Mouse (Mus musculus): Measurements from ENCODE around the gene Hpse.

The Hpse gene

GRCm38 (mm10) chr5:100697398-100697797 lies 22.1 kb downstream of the Hpse start:
- DNase-seq (ENCODE audit: low spot score in 2 of 2), result no peak

GRCm38 (mm10) chr5:100685631-100686030 lies 33.9 kb downstream of the Hpse start:
- no peak for DNase-seq (ENCODE audit: low spot score in 2 of 2)

GRCm38 (mm10) chr5:100680542-100680933 lies 39.0 kb downstream of the Hpse start:
- no peak for DNase-seq (ENCODE audit: low spot score in 2 of 2)

GRCm38 (mm10) chr5:100679911-100680541 lies 39.5 kb downstream of the Hpse start:
- no peak for DNase-seq (ENCODE audit: low spot score in 2 of 2)

GRCm38 (mm10) chr5:100674711-100675376 lies 44.7 kb downstream of the Hpse start, which contains the start of gene Coq2:
Gene Coq2 (minus strand): TSS chr5:100675140.
- DNase-seq (ENCODE audit: low spot score in 2 of 2), result peak; percentile 60 to 73

GRCm38 (mm10) chr5:100673745-100674486 lies 45.6 kb downstream of the Hpse start:
- DNase-seq (ENCODE audit: low spot score in 2 of 2), result peak; percentile 83 to 89

GRCm38 (mm10) chr5:100672403-100672802 lies 47.1 kb downstream of the Hpse start:
- no peak for DNase-seq (ENCODE audit: low spot score in 2 of 2)

GRCm38 (mm10) chr5:100671897-100672296 lies 47.6 kb downstream of the Hpse start:
- no peak for DNase-seq (ENCODE audit: low spot score in 2 of 2)

GRCm38 (mm10) chr5:100671398-100671797 lies 48.1 kb downstream of the Hpse start:
- peak; percentile 35 to 42 for DNase-seq (ENCODE audit: low spot score in 2 of 2)

GRCm38 (mm10) chr5:100666965-100667364 lies 52.6 kb downstream of the Hpse start:
- DNase-seq (ENCODE audit: low spot score in 2 of 2), result no peak

GRCm38 (mm10) chr5:100663854-100664253 lies 55.7 kb downstream of the Hpse start:
- DNase-seq (ENCODE audit: low spot score in 2 of 2), result peak in 1 of 2 experiments; percentile 30

- DNase-seq (ENCODE audit: low spot score in 2 of 2), result no peak
Measured at GRCm38 (mm10) chr5:100663011-100663410, 56.5 kb downstream of the Hpse start.

- DNase-seq (ENCODE audit: low spot score in 2 of 2), result no peak
Measured at GRCm38 (mm10) chr5:100658460-100658859, 61.1 kb downstream of the Hpse start.

- no peak for DNase-seq (ENCODE audit: low spot score in 2 of 2)
Measured at GRCm38 (mm10) chr5:100656352-100656751, 63.2 kb downstream of the Hpse start.

GRCm38 (mm10) chr5:100652327-100652726 lies 67.2 kb downstream of the Hpse start:
- DNase-seq (ENCODE audit: low spot score in 2 of 2), result no peak

GRCm38 (mm10) chr5:100651486-100651885 lies 68.0 kb downstream of the Hpse start:
- DNase-seq (ENCODE audit: low spot score in 2 of 2), result no peak

GRCm38 (mm10) chr5:100650969-100651368 lies 68.5 kb downstream of the Hpse start:
- DNase-seq (ENCODE audit: low spot score in 2 of 2), result no peak

GRCm38 (mm10) chr5:100648546-100648945 lies 71.0 kb downstream of the Hpse start:
- DNase-seq (ENCODE audit: low spot score in 2 of 2), result no peak

- no peak for DNase-seq (ENCODE audit: low spot score in 2 of 2)
Measured at GRCm38 (mm10) chr5:100648046-100648445, 71.5 kb downstream of the Hpse start.

GRCm38 (mm10) chr5:100646558-100646957 lies 73.0 kb downstream of the Hpse start:
- no peak for DNase-seq (ENCODE audit: low spot score in 2 of 2)

GRCm38 (mm10) chr5:100643991-100644535 lies 75.5 kb downstream of the Hpse start:
- DNase-seq (ENCODE audit: low spot score in 2 of 2), result no peak

- peak; percentile 33 to 35 for DNase-seq (ENCODE audit: low spot score in 2 of 2)
Measured at GRCm38 (mm10) chr5:100643253-100643990, 76.1 kb downstream of the Hpse start.
